Mouse (Mus musculus) lung, adult 2 months (tissue): Measurements from ENCODE around the gene Gm20388.

Experiments used
- CTCF ChIP-seq: fragments of 200-500 bp; IDR thresholded peaks from 2 replicates; pipeline ENCODE4 v1.5.1; 2011; ENCODE audit warnings: mild to moderate bottlenecking, low read length, control low read depth; ENCODE audit not compliant: insufficient read depth
- POLR2A ChIP-seq: fragments of 200-500 bp; IDR thresholded peaks from 2 replicates; pipeline ENCODE4 v1.6.1; 2011; ENCODE audit warnings: low read depth, mild to moderate bottlenecking, control low read depth, low read length, borderline replicate concordance; ENCODE audit errors: extremely low read depth

- no peak for TF ChIP-seq POLR2A
- TF ChIP-seq CTCF = no peak
Measured at GRCm38 (mm10) chr8:121242671-121243070, 1332.0 kb downstream of the Gm20388 start.
